Mouse (Mus musculus) liver, embryonic 14.5 days (tissue): ENCODE data around the gene Ankrd33. TPM values are rescaled to one million over a fixed set of nuclear protein-coding genes. Genes with fewer than 3 reads are reported as not detected.

Experiments
- ATAC-seq: fragments of 200-750 bp; cut with Nextera tagmentation; 2 replicates; pipeline ENCODE4 v1.8.0; 2017; ENCODE audit warnings: moderate number of reproducible peaks, mild to moderate bottlenecking, moderate library complexity; ENCODE audit not compliant: insufficient read depth
- DNase-seq, 3 experiments: peaks; one replicate each; pipeline ENCODE4 v3.0.0-alpha.2; 2012 to 2013; ENCODE audit warnings: low read depth in 3 of 3, low spot score in 3 of 3
- H3K27ac ChIP-seq: fragments of 300-500 bp; sonication (generic); 2 replicates; pipeline ENCODE4 v1.5.1; 2014; ENCODE audit warnings: moderate library complexity, mild to moderate bottlenecking, control low read depth, inconsistent platforms
- H3K27me3 ChIP-seq: fragments of 300-500 bp; sonication (generic); 2 replicates; pipeline ENCODE4 v1.6.1; 2014; ENCODE audit warnings: mild to moderate bottlenecking, low read length, moderate library complexity; ENCODE audit not compliant: control insufficient read depth, insufficient read depth
- H3K36me3 ChIP-seq: fragments of 300-500 bp; sonication (generic); replicated peaks from 2 replicates; pipeline ENCODE4 v1.6.1; 2014; ENCODE audit warnings: low read depth; ENCODE audit not compliant: control insufficient read depth, insufficient read depth
- H3K4me1 ChIP-seq, 2 experiments: fragments of 200-500 bp in 1 of 2; fragments of 300-500 bp in 1 of 2; sonication (generic) in 1 of 2; replicated peaks; 2 replicates each; pipeline ENCODE4 v1.6.1; 2012 to 2014; ENCODE audit warnings: antibody characterized with exemption in 1 of 2, inconsistent platforms in 1 of 2, low read length in 1 of 2; ENCODE audit not compliant: control insufficient read depth in 2 of 2, insufficient read depth in 2 of 2
- H3K4me2 ChIP-seq: fragments of 300-500 bp; sonication (generic); 2 replicates; pipeline ENCODE4 v1.6.1; 2014; ENCODE audit warnings: low read depth, mild to moderate bottlenecking, control low read depth, moderate library complexity
- H3K4me3 ChIP-seq, 2 experiments: fragments of 200-500 bp in 1 of 2; fragments of 300-500 bp in 1 of 2; sonication (generic) in 1 of 2; 2 replicates each; pipeline ENCODE4 v1.5.1; 2012 to 2014; ENCODE audit warnings: low read depth in 2 of 2, low read length in 2 of 2, mild to moderate bottlenecking in 2 of 2, control low read depth in 1 of 2, inconsistent platforms in 1 of 2, moderate library complexity in 1 of 2; ENCODE audit not compliant: insufficient read depth in 1 of 2
- H3K9ac ChIP-seq: fragments of 300-500 bp; sonication (generic); replicated peaks from 2 replicates; pipeline ENCODE4 v1.6.1; 2014; ENCODE audit warnings: mild to moderate bottlenecking, control low read depth, moderate library complexity
- H3K9me3 ChIP-seq: fragments of 300-500 bp; sonication (generic); 2 replicates; pipeline ENCODE4 v1.6.1; 2016; ENCODE audit warnings: low read length, mixed read lengths; ENCODE audit not compliant: control insufficient read depth
- EP300 ChIP-seq: IDR thresholded peaks from 2 replicates; pipeline ENCODE4 v1.6.1; 2016; ENCODE audit warnings: antibody characterized with exemption, low read depth
- WGBS: fragments of 180-500 bp; shearing (Covaris S2); extraction: QIAGEN DNeasy Blood & Tissue Kit; methylation state at CpG from one replicate; pipeline ENCODE4 v1.1.7; 2014; ENCODE audit not compliant: insufficient replicate concordance; 5-methylcytosine and 5-hydroxymethylcytosine counted together
- polyA plus RNA-seq, 2 experiments: library from polyadenylated mRNA; depleted of rRNA in 1 of 2; stranded (reverse) in 1 of 2; unstranded in 1 of 2; fragments of >200 nt; fragmentation: Nextera tagmentation in 1 of 2; extraction: Ambion mirVana in 1 of 2; gene quantifications; 2 replicates each; pipeline versions ENCODE4 v1.2.1 to v1.2.3; 2012 to 2014

Ankrd33 gene
- polyA plus RNA-seq, 2 experiments: not detected

DNA sequence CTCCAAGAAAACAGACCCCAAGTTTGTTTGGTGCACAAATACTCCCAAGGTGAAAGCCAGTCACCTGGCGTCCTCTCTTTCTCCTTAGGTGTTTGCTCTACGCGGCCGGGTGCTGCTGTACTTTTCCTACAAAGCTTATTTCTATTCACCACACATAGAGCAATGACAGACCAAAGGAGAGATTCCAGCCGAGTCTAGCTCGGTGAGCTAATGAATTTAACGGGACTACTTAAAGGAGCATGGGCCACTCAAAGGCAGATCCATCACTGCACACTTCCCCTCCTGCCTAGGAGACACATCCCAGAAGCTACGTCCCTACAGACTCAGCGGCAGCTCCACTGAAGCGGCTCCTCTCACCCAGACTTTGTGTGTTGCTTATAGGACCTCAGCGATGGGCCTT, 52.0 kb downstream of the Ankrd33 start:
- H3K9me3 ChIP-seq: no peaks in the 10 kb centered on the region
- H3K4me1 ChIP-seq: peaks cover 5 to 21% of the 10 kb centered on the region in 2 experiments
- no peak overlapping the region for H3K9ac ChIP-seq
- 61% methylated on average over 11 of the region's 11 CpGs for WGBS
- no peak overlapping the region for H3K4me3 ChIP-seq
- no peak for DNase-seq
- TF ChIP-seq EP300: no peak
- no peak overlapping the region for H3K27ac ChIP-seq
- no peak overlapping the region for H3K4me2 ChIP-seq
- no peak for ATAC-seq
- no peaks in the 10 kb centered on the region for H3K27me3 ChIP-seq
- no peaks in the 10 kb centered on the region for H3K36me3 ChIP-seq

Other genes starting within 250 kb of the Ankrd33 start
- 0.13 and 0.21 TPM in 2 replicates for gene Scn8a, start 245.9 kb upstream of the Ankrd33 start, polyA plus RNA-seq (2012; rRNA removed)
- gene Scn8a, start 245.9 kb upstream of the Ankrd33 start, polyA plus RNA-seq (2014; fragmentation: Nextera tagmentation; extraction: Ambion mirVana): 0.41 TPM in 1 of 2 replicates, not detected in the other
- gene Gm47841, start 68.4 kb upstream of the Ankrd33 start, polyA plus RNA-seq (2012; rRNA removed): not detected in 2 replicates
- not detected in 2 replicates for gene Gm47841, start 68.4 kb upstream of the Ankrd33 start, polyA plus RNA-seq (2014; fragmentation: Nextera tagmentation; extraction: Ambion mirVana)
- 1.0 and 1.2 TPM in 2 replicates for gene Fignl2, start 37.2 kb upstream of the Ankrd33 start, polyA plus RNA-seq (2012; rRNA removed)
- 0.14 and 0.28 TPM in 2 replicates for gene Fignl2, start 37.2 kb upstream of the Ankrd33 start, polyA plus RNA-seq (2014; fragmentation: Nextera tagmentation; extraction: Ambion mirVana)
- 1.1 TPM in 2 replicates for gene Acvrl1, start 12.8 kb downstream of the Ankrd33 start, polyA plus RNA-seq (2012; rRNA removed)
- gene Acvrl1, start 12.8 kb downstream of the Ankrd33 start, polyA plus RNA-seq (2014; fragmentation: Nextera tagmentation; extraction: Ambion mirVana): 0.71 and 1.3 TPM in 2 replicates
- 3.2 and 3.4 TPM in 2 replicates for gene Acvr1b, start 58.3 kb downstream of the Ankrd33 start, polyA plus RNA-seq (2012; rRNA removed)
- 1.3 and 2.0 TPM in 2 replicates for gene Acvr1b, start 58.3 kb downstream of the Ankrd33 start, polyA plus RNA-seq (2014; fragmentation: Nextera tagmentation; extraction: Ambion mirVana)
- 0.50 and 0.73 TPM in 2 replicates for gene Grasp, start 108.4 kb downstream of the Ankrd33 start, polyA plus RNA-seq (2012; rRNA removed)
- 0.13 and 0.27 TPM in 2 replicates for gene Grasp, start 108.4 kb downstream of the Ankrd33 start, polyA plus RNA-seq (2014; fragmentation: Nextera tagmentation; extraction: Ambion mirVana)
- gene Nr4a1, start 138.5 kb downstream of the Ankrd33 start, polyA plus RNA-seq (2012; rRNA removed): 0.42 and 0.48 TPM in 2 replicates
- gene Nr4a1, start 138.5 kb downstream of the Ankrd33 start, polyA plus RNA-seq (2014; fragmentation: Nextera tagmentation; extraction: Ambion mirVana): 0.19 and 0.23 TPM in 2 replicates
- gene Atg101, start 168.5 kb downstream of the Ankrd33 start, polyA plus RNA-seq (2012; rRNA removed): 13.1 and 17.2 TPM in 2 replicates
- 21.3 and 23.7 TPM in 2 replicates for gene Atg101, start 168.5 kb downstream of the Ankrd33 start, polyA plus RNA-seq (2014; fragmentation: Nextera tagmentation; extraction: Ambion mirVana)
- 0.10 and 0.11 TPM in 2 replicates for gene 6030408B16Rik, start 177.5 kb downstream of the Ankrd33 start, polyA plus RNA-seq (2012; rRNA removed)
- 0.18 and 0.35 TPM in 2 replicates for gene 6030408B16Rik, start 177.5 kb downstream of the Ankrd33 start, polyA plus RNA-seq (2014; fragmentation: Nextera tagmentation; extraction: Ambion mirVana)